Mouse (Mus musculus) CH12.LX (cell line): Measurements from ENCODE around the gene Rsph14.

Source experiments
- ELF1 ChIP-seq: IDR thresholded peaks from 2 replicates; pipeline ENCODE4 v1.6.1; 2014; ENCODE audit warnings: low read depth, mild to moderate bottlenecking, inconsistent platforms, low read length, improper control_type of control experiment
- MAFK ChIP-seq: IDR thresholded peaks from 2 replicates; pipeline ENCODE4 v1.6.1; 2011; ENCODE audit warnings: low read length, improper control_type of control experiment; ENCODE audit not compliant: insufficient replicate concordance
- POLR2A ChIP-seq: IDR thresholded peaks from 2 replicates; pipeline ENCODE4 v1.6.1; 2011; ENCODE audit warnings: low read depth, mild to moderate bottlenecking, improper control_type of control experiment, low read length

DNA sequence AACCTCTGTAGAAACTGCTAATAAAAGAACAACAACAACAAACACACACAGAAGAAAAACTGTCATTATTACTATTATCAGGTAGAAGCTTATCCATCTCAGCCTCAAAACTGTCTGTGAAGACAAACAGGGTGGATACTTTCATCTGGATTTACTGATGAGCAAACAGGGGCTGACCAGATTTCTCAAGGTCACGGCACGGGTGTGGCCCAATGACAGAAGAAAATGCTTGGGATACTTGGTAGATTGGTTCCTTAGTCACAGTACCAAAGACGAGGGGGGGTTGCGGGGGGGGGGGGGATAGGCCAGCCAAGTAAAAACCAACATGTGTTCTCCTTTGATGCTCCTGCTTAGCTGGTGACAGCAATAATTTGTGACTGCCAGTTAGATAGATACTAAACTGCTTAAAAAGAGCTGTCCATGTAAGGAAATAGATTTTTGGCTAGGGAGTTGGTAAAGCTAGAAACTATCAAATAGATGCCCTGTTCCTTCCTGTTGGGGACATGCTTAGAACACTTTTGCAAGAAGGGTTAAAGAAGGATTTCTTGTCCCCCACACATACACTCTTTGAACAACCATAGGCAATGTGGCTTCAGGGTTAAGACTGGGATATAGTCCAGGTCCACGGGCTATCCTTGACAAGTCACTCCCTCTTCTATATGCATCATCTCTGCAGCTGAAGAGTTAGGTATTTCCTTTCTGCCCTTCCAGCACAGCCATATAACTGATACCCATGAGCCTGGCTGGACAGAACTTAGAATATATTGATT is 856 bp downstream of the Rsph14 start:
- TF ChIP-seq MAFK (no peak), POLR2A (no peak), ELF1 (no peak)
